Mouse (Mus musculus): Measurements from ENCODE around the gene Rbm6. TPM values are rescaled to one million over a fixed set of nuclear protein-coding genes. Genes with fewer than 3 reads are reported as not detected.

Gene Rbm6
- total and polyA plus RNA-seq, 2 experiments = 9.9 to 34.4 TPM

DNA sequence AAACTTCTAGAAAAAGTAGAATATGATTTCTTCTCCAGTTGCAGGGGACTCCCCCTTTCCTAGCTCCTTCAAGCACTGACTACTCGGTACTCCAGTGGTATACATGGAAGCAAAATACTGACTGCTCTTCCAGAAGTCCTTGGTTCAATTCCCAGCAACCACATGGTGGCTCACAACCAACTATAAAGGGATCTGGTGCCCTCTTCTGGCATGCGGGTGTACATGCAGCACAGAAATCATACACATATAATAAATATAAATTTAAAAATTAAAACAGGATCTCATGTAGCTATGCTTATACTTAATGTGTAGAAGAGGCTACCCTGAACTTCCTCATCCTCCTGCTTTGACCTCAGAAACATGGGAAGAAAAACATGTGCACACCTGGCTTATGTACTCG lies 126.4 kb downstream of the Rbm6 start:
- TF ChIP-seq CTCF (IDR thresholded peaks at IDR 0.05; ENCODE audit: low read depth, low read length) (no peak; the same call in 1 of the 2 replicates), POLR2A (IDR thresholded peaks at IDR 0.05; ENCODE audit: extremely low read depth, insufficient read depth, low read length) (no peak)
- no peak overlapping the region for H3K9ac ChIP-seq (ENCODE audit: low read depth, low read length)
- no peak overlapping the region for H3K27ac ChIP-seq (replicated peaks; ENCODE audit: insufficient read depth, low read depth, low read length)
- no peaks in the 10 kb centered on the region for H3K27me3 ChIP-seq (ENCODE audit: control insufficient read depth, insufficient read depth, low read length)
- no peak for DNase-seq (ENCODE audit: extremely low read depth, low read depth, low spot score)
- no peaks in the 10 kb centered on the region for H3K4me1 ChIP-seq (ENCODE audit: control insufficient read depth, insufficient read depth, low read length)
- H3K79me2 ChIP-seq (ENCODE audit: control insufficient read depth, insufficient read depth, low read length) = no peaks in the 10 kb centered on the region
- no peak overlapping the region for H3K4me3 ChIP-seq (ENCODE audit: insufficient read depth, low read depth, low read length)
- peaks cover 93% of the 10 kb centered on the region for H3K36me3 ChIP-seq (ENCODE audit: control insufficient read depth, insufficient read depth, low read length)
- WGBS = 92% methylated on average over 3 of the region's 3 CpGs

DNA sequence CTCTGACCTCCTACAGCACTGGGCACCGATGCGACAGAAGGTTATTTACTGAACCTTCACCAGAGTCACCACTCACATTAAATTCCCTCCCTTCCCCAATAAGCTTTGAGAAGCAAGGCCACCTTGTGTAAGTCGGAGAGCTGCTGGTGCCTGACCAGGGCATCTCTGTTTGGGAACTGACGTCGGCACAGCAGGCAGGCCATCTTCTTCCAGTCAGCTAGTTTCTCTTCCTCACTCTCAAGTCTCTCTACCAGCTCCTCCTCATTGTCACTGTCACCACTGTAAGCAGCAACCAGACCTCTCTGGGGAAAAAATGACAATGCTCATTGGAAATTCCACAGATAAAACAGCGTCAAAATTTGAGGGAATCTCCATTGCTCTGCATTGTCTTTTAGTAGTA lies 129.0 kb downstream of the Rbm6 start:
- Histone ChIP-seq H3K27me3 (ENCODE audit: control insufficient read depth, insufficient read depth, low read length) (no peaks in the 10 kb centered on the region), H3K27ac (replicated peaks; ENCODE audit: insufficient read depth, low read depth, low read length) (no peak overlapping the region), H3K4me3 (ENCODE audit: insufficient read depth, low read depth, low read length) (no peak overlapping the region), H3K4me1 (ENCODE audit: control insufficient read depth, insufficient read depth, low read length) (no peaks in the 10 kb centered on the region), H3K36me3 (ENCODE audit: control insufficient read depth, insufficient read depth, low read length) (peaks cover 87% of the 10 kb centered on the region), H3K79me2 (ENCODE audit: control insufficient read depth, insufficient read depth, low read length) (no peaks in the 10 kb centered on the region), H3K9ac (ENCODE audit: low read depth, low read length) (no peak overlapping the region)
- no peak for DNase-seq (ENCODE audit: extremely low read depth, low read depth, low spot score)
- no peak for TF ChIP-seq POLR2A (IDR thresholded peaks at IDR 0.05; ENCODE audit: extremely low read depth, insufficient read depth, low read length)
- TF ChIP-seq CTCF (IDR thresholded peaks at IDR 0.05; ENCODE audit: low read depth, low read length) = no peak
- WGBS = 84% methylated on average over 6 of the region's 6 CpGs

DNA sequence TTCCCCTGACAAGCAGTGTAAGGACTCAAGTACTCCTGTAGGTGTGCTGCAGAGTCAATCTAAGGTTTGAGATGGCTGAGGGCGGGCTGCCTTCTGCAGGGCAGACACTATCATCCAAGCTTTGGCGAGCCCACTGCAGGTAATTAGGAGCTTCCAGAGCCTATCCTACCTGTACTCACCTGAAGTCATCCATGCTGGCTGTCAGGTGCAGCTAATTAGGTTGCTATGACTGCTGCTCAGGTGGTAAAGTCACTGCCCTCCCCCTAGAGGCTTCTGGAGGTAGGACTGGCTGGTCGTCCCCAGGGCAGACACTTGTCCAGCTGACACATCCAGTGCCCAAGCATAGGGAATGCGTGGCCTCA lies 134.2 kb downstream of the Rbm6 start:
- peaks cover 40% of the 10 kb centered on the region for H3K36me3 ChIP-seq (ENCODE audit: control insufficient read depth, insufficient read depth, low read length)
- 0 out of 2 replicates have a peak, but pooled peaks cover 2% of the 10 kb centered on the region for H3K27me3 ChIP-seq (ENCODE audit: control insufficient read depth, insufficient read depth, low read length)
- no peak for DNase-seq (ENCODE audit: extremely low read depth, low read depth, low spot score)
- TF ChIP-seq CTCF (IDR thresholded peaks at IDR 0.05; ENCODE audit: low read depth, low read length) (peak; percentile 56), POLR2A (IDR thresholded peaks at IDR 0.05; ENCODE audit: extremely low read depth, insufficient read depth, low read length) (no peak)
- no peaks in the 10 kb centered on the region for H3K4me1 ChIP-seq (ENCODE audit: control insufficient read depth, insufficient read depth, low read length)
- H3K79me2 ChIP-seq (ENCODE audit: control insufficient read depth, insufficient read depth, low read length) = no peaks in the 10 kb centered on the region
- no peak overlapping the region for H3K4me3 ChIP-seq (ENCODE audit: insufficient read depth, low read depth, low read length)
- no peak overlapping the region for H3K9ac ChIP-seq (ENCODE audit: low read depth, low read length)
- no peak overlapping the region for H3K27ac ChIP-seq (replicated peaks; ENCODE audit: insufficient read depth, low read depth, low read length)
- 66% methylated on average over 4 of the region's 4 CpGs for WGBS

DNA sequence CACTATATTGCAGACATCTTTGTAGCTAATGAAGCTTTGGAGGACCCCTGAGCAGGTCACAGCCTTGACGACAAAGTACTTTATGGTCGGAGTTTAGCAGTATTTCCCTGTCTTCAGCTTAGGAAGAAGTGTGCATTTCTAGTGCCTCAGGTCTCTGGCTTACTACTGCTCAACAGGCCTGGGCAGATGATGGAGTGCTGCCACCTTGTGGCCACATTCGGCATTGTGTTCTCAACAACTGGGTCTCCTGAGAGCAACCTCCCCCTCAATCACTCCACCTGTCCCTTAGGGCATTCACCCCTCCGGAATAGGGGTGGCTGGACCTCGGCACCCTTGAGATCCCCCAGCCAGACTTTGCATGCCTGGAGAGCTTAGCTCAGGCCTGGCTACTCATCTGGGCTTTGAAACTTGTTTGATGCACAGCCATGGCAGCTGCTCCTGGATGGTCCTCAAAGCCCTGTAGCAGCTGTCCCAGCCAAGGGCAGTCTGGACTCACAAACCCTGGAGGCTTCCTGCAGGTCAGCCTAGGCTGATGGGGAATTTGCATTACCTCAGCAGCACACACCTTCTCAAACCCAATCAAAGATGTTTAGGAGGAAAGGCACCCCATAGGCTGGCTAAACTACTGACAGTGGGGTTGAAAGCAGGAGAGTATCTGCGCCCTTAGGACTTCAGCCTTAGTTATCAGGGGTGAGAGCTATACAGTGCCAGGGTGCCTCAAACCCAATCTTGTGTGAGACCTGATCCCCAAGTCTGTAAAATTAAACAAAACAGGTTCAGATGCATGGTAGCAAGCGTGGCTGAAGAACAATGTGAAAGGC lies 134.8 kb downstream of the Rbm6 start:
- TF ChIP-seq CTCF (IDR thresholded peaks at IDR 0.05; ENCODE audit: low read depth, low read length) (peak; percentile 97), POLR2A (IDR thresholded peaks at IDR 0.05; ENCODE audit: extremely low read depth, insufficient read depth, low read length) (no peak)
- peak; percentile 53 for DNase-seq (ENCODE audit: extremely low read depth, low read depth, low spot score)
- Histone ChIP-seq H3K27me3 (ENCODE audit: control insufficient read depth, insufficient read depth, low read length) (0 out of 2 replicates have a peak, but pooled peaks cover 2% of the 10 kb centered on the region), H3K4me1 (ENCODE audit: control insufficient read depth, insufficient read depth, low read length) (no peaks in the 10 kb centered on the region), H3K4me3 (ENCODE audit: insufficient read depth, low read depth, low read length) (no peak overlapping the region), H3K9ac (ENCODE audit: low read depth, low read length) (no peak overlapping the region), H3K27ac (replicated peaks; ENCODE audit: insufficient read depth, low read depth, low read length) (no peak overlapping the region), H3K79me2 (ENCODE audit: control insufficient read depth, insufficient read depth, low read length) (no peaks in the 10 kb centered on the region), H3K36me3 (ENCODE audit: control insufficient read depth, insufficient read depth, low read length) (peaks cover 34% of the 10 kb centered on the region)
- WGBS = 23% methylated on average over 7 of the region's 7 CpGs

DNA sequence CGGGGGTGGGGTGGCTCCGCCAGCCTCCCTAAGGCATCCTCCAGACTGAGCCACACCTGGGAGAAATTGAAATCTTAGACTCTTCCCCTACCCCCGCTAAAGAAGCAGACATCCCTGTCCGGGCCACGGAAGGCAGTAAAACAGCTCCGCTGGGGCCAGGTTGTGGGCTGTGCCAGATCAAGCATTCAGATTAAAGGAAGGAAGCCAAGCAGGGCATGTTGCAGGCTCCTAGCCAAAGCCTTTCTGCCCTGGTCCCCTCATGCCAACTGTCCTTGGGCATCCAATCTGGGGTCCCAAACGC lies 136.9 kb downstream of the Rbm6 start:
- Histone ChIP-seq H3K27me3 (ENCODE audit: control insufficient read depth, insufficient read depth, low read length) (0 out of 2 replicates have a peak, but pooled peaks cover 2% of the 10 kb centered on the region), H3K4me1 (ENCODE audit: control insufficient read depth, insufficient read depth, low read length) (no peaks in the 10 kb centered on the region), H3K27ac (replicated peaks; ENCODE audit: insufficient read depth, low read depth, low read length) (no peak overlapping the region), H3K4me3 (ENCODE audit: insufficient read depth, low read depth, low read length) (no peak overlapping the region), H3K79me2 (ENCODE audit: control insufficient read depth, insufficient read depth, low read length) (no peaks in the 10 kb centered on the region), H3K36me3 (ENCODE audit: control insufficient read depth, insufficient read depth, low read length) (peaks cover 14% of the 10 kb centered on the region), H3K9ac (ENCODE audit: low read depth, low read length) (no peak overlapping the region)
- DNase-seq (ENCODE audit: extremely low read depth, low read depth, low spot score) = no peak
- TF ChIP-seq CTCF (IDR thresholded peaks at IDR 0.05; ENCODE audit: low read depth, low read length) = no peak
- no peak for TF ChIP-seq POLR2A (IDR thresholded peaks at IDR 0.05; ENCODE audit: extremely low read depth, insufficient read depth, low read length)
- 6% methylated on average over 7 of the region's 7 CpGs for WGBS
